Mouse (Mus musculus): ENCODE measurements around the gene Epyc. TPM values are rescaled to one million over a fixed set of nuclear protein-coding genes. Genes with fewer than 3 reads are reported as not detected.

Epyc gene
- total RNA-seq (2017), result not detected in 3 replicates

GRCm38 (mm10) chr10:97643768-97644167 is at the start of gene Epyc:
TSS of gene Epyc (plus strand) at chr10:97644068.
- ATAC-seq (replicated peaks; ENCODE audit: insufficient number of reproducible peaks, low FRiP score, low TSS enrichment, poor library complexity, severe bottlenecking), result no peak

GRCm38 (mm10) chr10:97595680-97596079 is 48.2 kb upstream of the Epyc start:
- ATAC-seq (replicated peaks; ENCODE audit: insufficient number of reproducible peaks, low FRiP score, low TSS enrichment, poor library complexity, severe bottlenecking), result no peak

- no peak for ATAC-seq (replicated peaks; ENCODE audit: insufficient number of reproducible peaks, low FRiP score, low TSS enrichment, poor library complexity, severe bottlenecking)
Observed at GRCm38 (mm10) chr10:97601744-97602143, 42.1 kb upstream of the Epyc start.

- 0 out of 2 replicates have a peak, but pooled peaks have one; percentile 9 for ATAC-seq (replicated peaks; ENCODE audit: insufficient number of reproducible peaks, low FRiP score, low TSS enrichment, poor library complexity, severe bottlenecking)
Observed at GRCm38 (mm10) chr10:97603256-97603655, 40.6 kb upstream of the Epyc start.

- no peak for ATAC-seq (replicated peaks; ENCODE audit: insufficient number of reproducible peaks, low FRiP score, low TSS enrichment, poor library complexity, severe bottlenecking)
Observed at GRCm38 (mm10) chr10:97606579-97606978, 37.3 kb upstream of the Epyc start, which contains the start of gene Kera. TSS of gene Kera (plus strand) at chr10:97606879.

GRCm38 (mm10) chr10:97622328-97622727 is 21.5 kb upstream of the Epyc start:
- ATAC-seq (replicated peaks; ENCODE audit: insufficient number of reproducible peaks, low FRiP score, low TSS enrichment, poor library complexity, severe bottlenecking), result no peak

GRCm38 (mm10) chr10:97624381-97624780 is 19.5 kb upstream of the Epyc start:
- no peak for ATAC-seq (replicated peaks; ENCODE audit: insufficient number of reproducible peaks, low FRiP score, low TSS enrichment, poor library complexity, severe bottlenecking)

- no peak for ATAC-seq (replicated peaks; ENCODE audit: insufficient number of reproducible peaks, low FRiP score, low TSS enrichment, poor library complexity, severe bottlenecking)
Observed at GRCm38 (mm10) chr10:97625116-97625515, 18.8 kb upstream of the Epyc start.

- no peak for ATAC-seq (replicated peaks; ENCODE audit: insufficient number of reproducible peaks, low FRiP score, low TSS enrichment, poor library complexity, severe bottlenecking)
Observed at GRCm38 (mm10) chr10:97626543-97626942, 17.3 kb upstream of the Epyc start.

GRCm38 (mm10) chr10:97631061-97631460 is 12.8 kb upstream of the Epyc start:
- ATAC-seq (replicated peaks; ENCODE audit: insufficient number of reproducible peaks, low FRiP score, low TSS enrichment, poor library complexity, severe bottlenecking), result no peak

GRCm38 (mm10) chr10:97641926-97642325 is 1.9 kb upstream of the Epyc start:
- no peak for ATAC-seq (replicated peaks; ENCODE audit: insufficient number of reproducible peaks, low FRiP score, low TSS enrichment, poor library complexity, severe bottlenecking)

GRCm38 (mm10) chr10:97650334-97650733 is 6.5 kb downstream of the Epyc start:
- ATAC-seq (replicated peaks; ENCODE audit: insufficient number of reproducible peaks, low FRiP score, low TSS enrichment, poor library complexity, severe bottlenecking), result no peak

GRCm38 (mm10) chr10:97659489-97659888 is 15.6 kb downstream of the Epyc start:
- ATAC-seq (replicated peaks; ENCODE audit: insufficient number of reproducible peaks, low FRiP score, low TSS enrichment, poor library complexity, severe bottlenecking), result no peak

GRCm38 (mm10) chr10:97668656-97669055 is 24.8 kb downstream of the Epyc start:
- ATAC-seq (replicated peaks; ENCODE audit: insufficient number of reproducible peaks, low FRiP score, low TSS enrichment, poor library complexity, severe bottlenecking), result no peak

- ATAC-seq (replicated peaks; ENCODE audit: insufficient number of reproducible peaks, low FRiP score, low TSS enrichment, poor library complexity, severe bottlenecking), result no peak
Observed at GRCm38 (mm10) chr10:97670202-97670601, 26.3 kb downstream of the Epyc start.

- ATAC-seq (replicated peaks; ENCODE audit: insufficient number of reproducible peaks, low FRiP score, low TSS enrichment, poor library complexity, severe bottlenecking), result no peak
Observed at GRCm38 (mm10) chr10:97673239-97673638, 29.4 kb downstream of the Epyc start.

- ATAC-seq (replicated peaks; ENCODE audit: insufficient number of reproducible peaks, low FRiP score, low TSS enrichment, poor library complexity, severe bottlenecking), result no peak
Observed at GRCm38 (mm10) chr10:97682981-97683380, 39.1 kb downstream of the Epyc start.

- ATAC-seq (replicated peaks; ENCODE audit: insufficient number of reproducible peaks, low FRiP score, low TSS enrichment, poor library complexity, severe bottlenecking), result no peak
Observed at GRCm38 (mm10) chr10:97687198-97687597, 43.3 kb downstream of the Epyc start.

GRCm38 (mm10) chr10:97689425-97689824 is 45.6 kb downstream of the Epyc start:
- no peak for ATAC-seq (replicated peaks; ENCODE audit: insufficient number of reproducible peaks, low FRiP score, low TSS enrichment, poor library complexity, severe bottlenecking)

GRCm38 (mm10) chr10:97692913-97693312 is 49.0 kb downstream of the Epyc start, which contains the start of gene Ccer1:
TSS of gene Ccer1 (plus strand) at chr10:97693059.
- no peak for ATAC-seq (replicated peaks; ENCODE audit: insufficient number of reproducible peaks, low FRiP score, low TSS enrichment, poor library complexity, severe bottlenecking)

All from monocyte, adult 5-6 weeks (primary cell).